Mouse (Mus musculus): Measurements from ENCODE around the gene Sel1l3. TPM values are rescaled to one million over a fixed set of nuclear protein-coding genes. Genes with fewer than 3 reads are reported as not detected.

Gene Sel1l3
- total RNA-seq, 2 experiments from 2014 or later = 38.9 to 42.1 TPM

DNA sequence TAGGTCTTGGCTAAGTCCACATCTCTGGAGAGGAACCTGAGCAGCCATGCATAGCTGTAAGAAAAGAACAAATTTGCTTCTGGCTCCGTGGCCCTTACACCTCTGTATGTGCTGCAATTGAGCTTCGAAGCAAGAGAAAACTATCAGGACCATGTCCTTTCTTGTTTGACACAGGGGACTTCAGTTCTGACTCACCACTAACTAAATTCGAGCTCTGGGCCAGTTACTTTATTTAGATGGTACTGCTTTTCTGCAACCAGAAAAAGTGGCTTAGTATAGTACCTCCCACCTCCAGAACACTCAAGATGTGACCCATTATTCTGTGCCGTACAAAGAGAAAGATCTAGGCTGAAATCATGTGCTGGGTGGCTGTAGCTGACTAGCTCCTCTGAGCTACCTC is 66.3 kb downstream of the Sel1l3 start:
- DNase-seq (ENCODE audit: extremely low spot score in 1 of 2, low spot score in 1 of 2) = no peak

DNA sequence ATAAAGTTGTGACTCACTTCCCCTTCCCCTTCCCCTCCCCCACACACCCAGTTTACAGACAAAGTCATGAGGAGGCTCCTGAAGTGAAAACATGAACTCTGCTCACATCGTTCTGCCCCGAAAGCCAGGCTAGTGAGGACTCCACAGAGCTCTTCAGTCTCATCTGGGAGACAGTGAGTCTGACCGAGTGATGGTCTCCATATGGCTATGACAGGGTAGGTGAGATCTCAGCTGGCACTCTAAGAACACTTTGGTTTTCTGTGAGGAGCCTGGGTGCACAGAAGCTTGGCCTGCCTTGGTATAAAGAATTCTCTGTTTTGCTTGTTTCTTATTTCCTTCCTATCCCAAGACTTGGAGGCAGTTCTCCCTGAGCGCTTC is 67.1 kb downstream of the Sel1l3 start:
- no peak for DNase-seq (ENCODE audit: extremely low spot score in 1 of 2, low spot score in 1 of 2)

DNA sequence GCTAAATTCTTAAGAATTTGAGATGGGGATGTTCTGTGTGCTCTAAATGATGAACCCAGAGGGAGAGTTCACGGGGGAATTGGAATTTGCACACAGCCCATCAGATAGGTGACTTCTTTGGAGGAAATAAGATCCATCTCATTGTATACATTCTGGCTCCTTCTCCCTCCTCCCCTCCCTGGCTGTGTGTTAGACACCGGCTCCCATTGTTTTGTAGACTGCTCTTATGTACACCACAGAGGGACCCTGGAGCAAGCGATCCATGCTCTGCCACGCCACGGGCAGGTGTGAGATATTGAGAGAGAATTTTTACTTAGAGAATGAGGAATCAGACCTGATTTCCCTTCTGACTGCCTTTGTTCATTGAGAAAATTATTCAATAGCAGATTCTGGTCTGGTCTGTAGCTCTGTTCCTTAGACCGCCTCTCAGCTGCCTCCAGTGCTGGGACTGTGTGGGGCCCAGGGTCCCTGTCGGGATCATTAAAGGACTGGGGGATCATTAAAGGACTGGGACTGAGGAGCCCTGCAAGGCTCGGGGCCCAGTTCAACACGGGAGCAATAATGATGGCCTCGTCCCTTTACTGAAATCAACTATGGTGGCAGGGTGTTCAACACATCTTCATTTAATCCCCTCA is 67.6 kb downstream of the Sel1l3 start:
- no peak for DNase-seq (ENCODE audit: extremely low spot score in 1 of 2, low spot score in 1 of 2)

DNA sequence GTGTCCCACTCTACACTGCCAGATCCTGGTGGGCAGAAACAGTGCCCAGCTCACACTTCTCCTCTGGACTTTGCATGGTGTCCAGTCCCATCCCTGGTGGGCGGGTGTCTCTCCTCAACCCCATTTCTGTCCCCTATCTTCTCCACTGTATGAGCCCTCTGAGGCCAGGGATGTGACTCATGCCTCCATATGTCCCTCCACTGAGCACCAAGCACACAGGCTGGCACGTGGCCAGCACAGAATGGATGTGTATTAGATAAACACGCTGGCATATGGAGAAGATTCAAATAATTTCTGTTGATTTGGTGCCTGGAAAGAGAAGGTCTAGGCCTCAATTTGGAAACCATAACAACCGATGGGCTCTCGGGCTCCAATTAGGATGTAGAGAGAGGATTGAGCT is 71.1 kb downstream of the Sel1l3 start:
- DNase-seq (ENCODE audit: extremely low spot score in 1 of 2, low spot score in 1 of 2) = peak in 1 of 2 experiments; percentile 54

DNA sequence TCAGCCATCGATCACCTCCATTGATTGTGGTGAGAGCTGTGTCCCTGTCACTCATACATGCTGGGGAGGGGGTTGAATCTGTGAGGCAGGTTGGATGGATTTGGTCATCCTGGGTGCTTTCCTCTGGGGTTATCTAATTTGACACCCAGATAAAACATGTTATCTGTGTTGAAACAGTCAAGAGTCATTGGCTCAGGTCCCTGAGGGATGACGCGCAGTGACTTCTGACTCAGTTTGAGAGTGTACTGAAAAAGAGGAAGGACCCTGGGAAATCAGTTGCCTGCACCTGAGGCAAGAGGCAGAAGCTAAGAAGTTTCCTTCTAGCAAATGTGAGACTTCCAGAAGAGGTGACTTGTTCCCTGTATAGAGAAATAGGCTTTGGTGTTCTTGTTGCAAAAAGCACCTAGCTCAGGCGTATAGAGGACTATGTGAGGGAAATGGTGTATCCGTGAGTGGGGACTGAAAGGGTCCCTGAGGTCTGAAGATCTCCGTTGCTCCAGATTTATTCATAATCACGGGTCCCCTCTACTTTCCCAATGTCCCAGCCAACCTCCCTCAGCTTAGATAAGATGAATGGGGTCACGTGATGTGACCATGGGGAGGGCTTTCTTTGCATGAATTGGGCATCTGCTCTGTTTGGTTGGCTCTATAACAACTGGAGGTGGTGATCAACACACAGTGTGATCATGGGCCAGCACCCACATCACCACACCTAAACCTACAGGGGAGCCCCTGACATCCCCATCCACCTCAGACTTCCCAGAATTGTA is 73.4 kb downstream of the Sel1l3 start:
- no peak for DNase-seq (ENCODE audit: extremely low spot score in 1 of 2, low spot score in 1 of 2)

DNA sequence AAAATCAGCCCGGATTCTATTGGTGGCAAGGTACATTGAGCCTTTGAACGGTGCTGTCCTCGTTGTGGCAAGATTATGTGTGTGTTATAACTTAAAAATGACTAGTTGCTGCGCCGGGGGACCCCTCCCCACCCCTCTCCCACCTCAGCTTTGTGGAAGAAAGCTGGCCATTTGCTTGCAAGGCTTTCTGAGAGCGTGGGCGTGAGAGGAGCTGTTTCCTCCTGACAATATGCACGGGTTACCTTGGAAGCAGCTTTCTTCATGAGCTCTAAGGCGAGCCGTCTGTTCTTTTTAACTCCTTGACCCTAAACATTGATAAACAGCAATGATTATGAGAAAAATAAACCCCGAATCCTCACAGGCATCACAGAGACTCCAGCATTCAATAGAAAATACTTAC is 74.2 kb downstream of the Sel1l3 start:
- DNase-seq (ENCODE audit: extremely low spot score in 1 of 2, low spot score in 1 of 2) = no peak

DNA sequence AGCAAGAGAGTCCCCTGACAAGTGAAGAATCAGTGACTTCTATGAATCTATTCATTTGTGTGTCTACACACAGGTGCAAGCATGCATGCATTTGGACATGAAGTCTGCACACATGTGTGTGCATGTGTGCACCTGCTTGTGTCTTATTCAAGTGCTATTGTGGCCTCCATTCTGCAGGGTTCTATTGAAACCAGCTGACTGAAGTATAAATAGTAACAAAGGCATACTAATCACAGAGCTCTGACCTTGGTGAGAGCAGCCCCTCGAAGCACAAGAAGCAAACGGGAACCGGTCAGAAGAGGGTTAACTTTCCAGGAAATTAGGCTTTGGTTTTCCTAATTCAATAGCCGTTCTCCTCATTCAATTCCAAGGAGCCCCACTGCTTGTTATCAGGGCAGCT is 74.6 kb downstream of the Sel1l3 start:
- DNase-seq (ENCODE audit: extremely low spot score in 1 of 2, low spot score in 1 of 2) = no peak

DNA sequence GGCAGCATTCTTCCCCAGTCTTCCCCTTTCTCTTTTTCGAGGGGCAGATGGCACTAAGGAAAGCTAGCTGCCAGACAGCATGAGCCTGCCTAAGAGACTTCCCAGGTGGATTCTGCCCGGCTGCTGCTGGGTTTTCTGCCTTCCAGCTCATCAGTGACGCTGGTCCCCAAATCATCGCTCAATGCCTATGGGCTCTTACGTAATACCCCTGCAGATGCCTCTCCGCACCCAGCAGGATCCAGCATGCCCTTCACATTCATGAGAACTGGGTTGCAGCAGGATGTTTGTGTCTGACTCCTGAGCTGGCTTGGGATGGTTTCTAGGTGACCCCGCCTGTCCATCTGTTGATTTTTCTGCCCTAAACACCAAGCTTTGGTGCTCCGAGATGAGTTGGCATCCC is 75.7 kb downstream of the Sel1l3 start:
- no peak for DNase-seq (ENCODE audit: extremely low spot score in 1 of 2, low spot score in 1 of 2)

DNA sequence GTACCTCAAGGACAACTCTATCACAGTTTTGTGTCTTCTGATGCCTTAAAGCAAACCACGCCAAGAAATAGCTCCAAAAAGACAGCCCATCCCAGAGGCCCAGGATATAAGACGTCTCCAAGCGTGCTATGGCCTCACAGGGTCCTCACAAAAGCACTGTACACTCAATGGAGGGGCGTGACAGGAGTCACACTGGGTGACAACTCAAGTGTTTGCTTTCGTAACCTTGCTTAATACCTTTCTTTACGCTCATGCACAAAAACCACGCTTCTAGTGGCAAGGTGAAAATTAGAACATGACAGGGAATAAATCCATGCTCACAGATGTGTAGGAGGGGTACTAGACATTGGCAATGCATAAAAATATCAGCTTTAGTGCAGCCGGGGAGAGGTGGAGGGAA is 77.7 kb downstream of the Sel1l3 start:
- no peak for DNase-seq (ENCODE audit: extremely low spot score in 1 of 2, low spot score in 1 of 2)

DNA sequence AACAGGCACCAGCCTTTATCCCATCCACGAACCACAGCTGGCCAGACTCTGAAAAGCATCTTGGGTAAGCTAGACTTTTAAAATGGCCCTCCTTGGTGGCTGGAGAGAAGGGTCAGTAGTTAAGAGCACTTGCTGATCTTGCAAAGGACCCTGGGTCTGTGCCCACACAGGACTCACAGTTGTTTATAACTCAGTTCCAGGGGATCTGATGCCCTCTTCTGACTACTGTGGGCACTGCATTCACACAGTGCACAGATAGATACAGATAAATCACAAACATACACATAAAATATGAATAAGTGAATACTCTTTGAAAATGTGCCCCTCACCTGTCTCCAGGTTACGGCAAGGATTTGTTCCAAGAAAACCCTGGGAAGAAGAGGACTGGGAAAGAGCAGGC is 79.7 kb downstream of the Sel1l3 start:
- no peak for DNase-seq (ENCODE audit: extremely low spot score in 1 of 2, low spot score in 1 of 2)

DNA sequence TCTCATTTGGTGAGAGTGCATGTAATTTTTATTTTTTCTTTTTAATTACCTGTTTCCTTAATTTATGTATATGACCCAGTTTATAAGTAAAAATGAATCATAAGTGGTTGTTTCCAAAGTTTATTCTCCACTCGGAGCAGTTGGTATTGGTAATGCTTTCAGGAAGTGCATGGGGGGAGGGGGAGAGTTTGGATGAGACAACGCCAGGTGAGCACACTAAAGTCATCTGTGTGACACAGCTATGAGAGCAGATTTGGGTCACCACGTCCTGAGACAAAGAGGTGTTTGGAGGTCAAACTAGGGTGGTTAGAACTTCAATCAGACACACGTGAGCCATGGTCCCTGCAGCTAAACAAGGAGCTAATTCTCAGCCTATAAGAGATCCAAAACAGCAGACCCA is 89.0 kb downstream of the Sel1l3 start:
- DNase-seq (ENCODE audit: extremely low spot score in 1 of 2, low spot score in 1 of 2) = no peak

DNA sequence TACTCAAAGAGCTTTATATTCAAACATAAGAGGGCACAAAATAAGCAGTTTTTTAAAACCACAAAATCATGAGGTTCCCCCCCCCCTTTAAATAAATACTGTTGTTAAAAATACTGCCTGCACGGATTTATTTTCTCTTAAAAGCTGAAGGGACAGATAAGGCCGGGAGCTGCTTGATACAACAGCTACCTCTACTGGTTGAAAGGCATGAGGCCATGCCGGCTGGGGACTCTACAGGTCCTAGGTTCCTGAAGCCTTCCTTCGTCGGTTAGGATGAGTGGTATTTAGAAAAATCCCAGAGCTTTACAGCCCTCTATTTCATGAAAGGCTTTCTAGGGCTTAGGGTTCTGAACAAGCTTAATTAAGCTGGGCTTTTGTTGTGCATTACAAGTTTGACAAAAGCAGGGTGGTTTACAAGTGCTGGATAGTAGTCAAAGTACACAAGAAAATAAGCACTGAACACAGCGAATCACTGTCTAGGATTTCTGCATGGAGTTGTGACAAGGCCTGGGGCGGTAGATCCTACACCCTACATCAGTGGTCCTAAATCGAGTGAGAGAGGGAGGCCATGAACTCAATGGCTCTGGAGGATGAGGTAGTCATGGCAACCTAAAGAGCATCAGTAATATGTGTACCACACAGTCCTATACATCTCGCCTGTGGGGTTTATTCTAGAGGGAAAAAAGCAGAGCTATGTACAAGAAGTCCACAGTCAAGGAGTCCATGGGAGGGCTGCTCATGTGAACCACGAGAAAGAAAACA is 90.0 kb downstream of the Sel1l3 start:
- peak in 1 of 2 experiments; percentile 60 for DNase-seq (ENCODE audit: extremely low spot score in 1 of 2, low spot score in 1 of 2)

DNA sequence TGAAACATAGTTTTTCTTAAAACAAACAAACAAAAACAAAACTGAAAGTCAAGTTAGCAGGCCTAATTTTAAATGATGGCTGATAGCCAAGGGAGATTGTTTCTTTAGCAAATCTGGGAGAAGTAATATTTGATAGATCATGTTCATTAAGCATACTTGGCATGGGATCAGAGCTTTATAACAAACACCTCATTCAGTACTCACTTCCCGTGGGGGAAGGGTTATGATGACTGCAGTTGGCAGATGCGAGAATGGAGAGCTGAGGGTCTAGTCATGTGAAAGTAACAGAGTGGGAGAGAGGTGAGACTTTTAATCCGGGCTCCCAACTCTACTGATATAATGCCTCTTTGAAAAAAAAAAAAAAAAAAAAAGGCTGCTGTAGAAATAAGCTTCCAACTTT is 94.0 kb downstream of the Sel1l3 start:
- no peak for DNase-seq (ENCODE audit: extremely low spot score in 1 of 2, low spot score in 1 of 2)

DNA sequence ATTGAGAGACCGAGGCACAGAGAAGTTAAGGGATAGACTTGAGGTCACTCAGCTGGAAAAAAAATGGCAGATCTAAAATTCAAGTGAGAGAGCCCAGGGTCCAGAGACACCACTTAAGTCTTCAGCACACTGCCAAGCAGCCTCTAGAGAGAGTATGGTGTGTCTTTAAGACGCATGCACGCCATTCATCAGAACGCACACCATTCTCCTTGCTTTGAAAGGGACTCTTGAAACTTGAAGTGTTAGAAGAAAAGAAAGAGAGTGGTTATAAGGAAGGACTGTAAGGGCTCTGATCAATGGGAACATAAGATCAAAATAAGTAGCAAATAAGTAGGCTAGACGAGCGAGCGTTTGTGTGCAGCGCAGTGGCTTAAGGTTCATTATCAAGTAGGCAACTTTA is 95.5 kb downstream of the Sel1l3 start:
- DNase-seq (ENCODE audit: extremely low spot score in 1 of 2, low spot score in 1 of 2) = no peak

DNA sequence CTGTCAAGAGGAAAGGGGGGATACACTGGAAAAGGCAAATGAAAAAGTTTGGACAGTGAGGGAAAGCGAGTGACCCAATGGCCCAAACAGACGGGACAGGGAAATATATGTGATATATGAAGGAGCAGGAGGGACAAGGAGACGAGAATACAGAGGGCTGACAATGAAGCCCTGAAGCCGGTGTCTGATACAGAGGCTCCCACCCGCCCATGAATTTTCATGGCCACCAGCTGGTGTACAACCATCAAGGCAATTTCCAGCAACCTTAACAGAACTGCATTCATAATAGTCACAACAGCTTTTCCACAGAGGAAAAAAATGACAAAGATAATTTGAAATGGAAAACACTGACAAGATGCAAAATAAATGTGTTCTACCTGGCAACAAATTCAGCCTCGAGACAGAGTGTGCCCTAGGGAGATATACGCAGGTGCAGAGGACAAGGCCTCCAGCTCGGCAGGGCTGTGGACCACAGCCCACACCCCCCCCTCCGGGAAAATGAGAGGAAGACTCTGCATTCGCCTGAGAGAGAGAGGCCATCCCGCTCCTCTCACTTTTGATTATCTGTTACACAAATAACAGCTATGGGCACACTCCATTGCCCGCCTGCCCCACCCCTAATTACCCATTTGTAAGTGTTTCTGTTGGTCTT is 99.0 kb downstream of the Sel1l3 start:
- no peak for DNase-seq (ENCODE audit: extremely low spot score in 1 of 2, low spot score in 1 of 2)

DNA sequence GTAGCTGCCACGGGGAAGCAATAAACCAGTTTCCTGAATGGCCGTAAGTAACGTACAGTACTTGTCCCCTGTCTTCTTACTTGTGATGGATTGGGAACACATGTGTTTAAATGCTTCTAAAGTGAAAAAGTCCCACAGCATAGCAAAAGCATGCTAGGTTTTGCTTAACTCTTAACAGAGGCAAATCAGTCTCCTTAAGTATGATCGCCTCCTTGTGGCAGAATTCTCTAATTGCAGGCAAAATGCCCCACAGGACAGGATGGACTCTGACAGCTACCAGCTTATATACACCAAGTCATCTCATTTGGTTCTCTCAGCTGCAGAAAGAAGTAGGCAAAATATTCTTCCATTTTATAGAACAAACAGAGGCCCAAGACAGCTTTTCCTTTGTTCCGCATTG is 100.8 kb downstream of the Sel1l3 start:
- DNase-seq (ENCODE audit: extremely low spot score in 1 of 2, low spot score in 1 of 2) = no peak

DNA sequence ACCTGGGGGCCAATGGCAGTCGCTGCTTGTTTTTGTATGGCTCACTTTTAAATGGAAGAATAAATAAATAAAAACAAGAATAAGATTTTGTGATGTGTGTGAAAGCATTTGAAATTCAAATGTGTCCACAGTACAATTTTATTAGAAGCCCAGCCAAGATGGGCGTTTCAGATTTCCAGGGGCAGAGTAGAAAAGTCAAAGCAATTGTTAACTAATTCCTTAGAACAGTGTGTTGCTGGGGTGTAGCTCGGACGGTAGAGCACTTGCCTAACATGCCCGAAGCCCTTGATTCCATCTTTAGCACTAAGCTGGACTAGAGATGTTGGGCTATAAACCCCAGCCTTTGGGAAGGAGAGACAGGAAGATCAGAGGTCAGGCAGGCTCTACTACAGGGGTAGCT is 102.7 kb downstream of the Sel1l3 start:
- DNase-seq (ENCODE audit: extremely low spot score in 1 of 2, low spot score in 1 of 2) = no peak

DNA sequence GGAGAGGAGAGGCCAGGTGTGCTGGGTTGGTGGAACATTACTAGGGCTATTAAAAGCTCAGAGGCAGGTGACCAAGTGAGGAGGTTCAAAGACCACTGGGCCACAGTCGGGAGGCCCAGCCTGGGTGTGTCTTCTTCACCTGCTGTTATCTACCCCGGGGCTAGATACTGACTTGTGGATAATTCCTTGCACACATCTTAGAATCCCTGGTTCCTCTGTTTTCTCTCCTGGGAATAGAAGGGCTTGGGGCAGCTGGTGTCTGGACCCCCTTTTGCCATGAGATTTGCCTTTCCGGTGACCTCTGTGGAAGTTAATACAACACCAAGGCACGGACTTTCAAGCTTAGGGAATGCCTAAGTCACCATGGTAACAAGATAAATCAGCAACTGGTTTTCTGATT is 103.5 kb downstream of the Sel1l3 start:
- no peak for DNase-seq (ENCODE audit: extremely low spot score in 1 of 2, low spot score in 1 of 2)

DNA sequence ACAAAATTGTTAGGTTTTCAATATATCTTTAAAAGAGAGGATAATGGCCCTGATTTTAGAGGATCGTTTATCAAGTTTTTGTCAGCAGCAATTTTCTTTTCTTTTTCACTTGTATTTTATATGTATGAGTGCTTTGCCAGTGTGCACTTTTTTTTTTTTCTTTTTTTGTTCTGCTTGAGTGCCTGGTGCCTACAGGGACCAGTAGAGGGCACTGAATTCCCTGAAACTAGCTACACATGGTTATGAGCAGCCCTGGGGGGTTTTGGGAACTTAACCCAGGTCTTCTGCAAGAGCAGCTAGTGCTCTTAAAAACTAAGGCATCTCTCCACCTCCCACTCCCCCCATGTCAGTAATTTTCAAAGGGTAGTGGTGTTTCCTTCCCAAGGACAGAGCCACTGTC is 105.1 kb downstream of the Sel1l3 start:
- no peak for DNase-seq (ENCODE audit: extremely low spot score in 1 of 2, low spot score in 1 of 2)

DNA sequence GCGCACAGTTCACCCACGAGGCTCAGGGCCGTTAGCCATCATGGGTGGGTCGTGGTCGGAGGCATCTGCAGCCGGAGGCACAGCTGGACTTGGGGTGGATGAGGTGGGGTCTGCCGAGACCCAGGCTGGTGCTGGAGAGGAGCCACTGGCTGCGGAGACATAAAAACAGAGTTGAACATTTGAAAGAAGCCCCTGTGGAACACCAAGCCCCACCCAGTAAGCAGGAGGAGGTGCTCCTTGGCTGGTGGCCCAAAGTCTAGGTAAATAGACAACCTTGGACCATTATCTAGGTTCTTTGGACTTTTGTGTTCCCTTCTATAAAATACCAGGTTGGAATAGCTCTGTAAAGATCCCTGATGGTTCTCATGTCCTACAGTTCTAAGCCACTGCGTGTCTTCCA is 105.7 kb downstream of the Sel1l3 start:
- DNase-seq (ENCODE audit: extremely low spot score in 1 of 2, low spot score in 1 of 2) = no peak

DNA sequence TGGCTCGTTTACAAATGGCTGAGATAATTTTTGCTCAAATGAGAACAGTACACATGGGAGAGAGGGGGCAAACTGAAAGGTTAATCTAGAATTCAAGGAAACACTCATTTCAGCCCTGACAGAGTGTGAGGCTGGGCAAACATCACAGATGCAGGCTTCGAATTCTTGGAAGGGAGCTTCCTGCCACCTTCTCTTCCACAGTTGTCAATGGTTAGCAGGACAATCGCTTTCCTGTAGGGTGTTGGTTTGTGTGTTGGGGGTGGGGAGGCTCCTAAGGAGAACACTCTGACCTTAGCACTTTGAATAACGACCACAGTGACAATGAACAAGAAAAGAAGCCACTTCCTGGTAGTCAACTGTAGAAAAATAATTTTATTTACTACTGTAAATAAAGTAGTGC is 107.0 kb downstream of the Sel1l3 start:
- no peak for DNase-seq (ENCODE audit: extremely low spot score in 1 of 2, low spot score in 1 of 2)

All from layer of hippocampus, postnatal 25 days (tissue).